Mouse (Mus musculus) fat pad, adult 2 months (tissue): ENCODE measurements at regions not wholly inside any gene's neighbourhood (a gene's known extent, or its start where the extent isn't known, plus 50 kb on each side); places are given as distances from the start of the nearest gene placed in this dataset.
"Not testable (repeated sequence)": the region's sequence is repeated elsewhere in the genome, so short reads cannot be mapped to it uniquely, and the experiment has no call there.

Experiments used
- DNase-seq: peaks from one replicate; pipeline ENCODE4 v3.0.0-alpha.2; 2011; ENCODE audit warnings: low read depth, low spot score; ENCODE audit errors: extremely low read depth

- DNase-seq = no peak
Observed at GRCm38 (mm10) chr10:117450631-117451030, 70.8 kb upstream of the Cpsf6 start.

GRCm38 (mm10) chr10:117450240-117450569 lies 70.4 kb upstream of the Cpsf6 start:
- no peak for DNase-seq

- no peak for DNase-seq
Observed at GRCm38 (mm10) chr10:117449416-117450239, 69.8 kb upstream of the Cpsf6 start.

GRCm38 (mm10) chr10:117448783-117449182 lies 69.0 kb upstream of the Cpsf6 start:
- not testable (repeated sequence) for DNase-seq

- DNase-seq = no peak
Observed at GRCm38 (mm10) chr10:117447626-117448025, 67.8 kb upstream of the Cpsf6 start.

- DNase-seq = no peak
Observed at GRCm38 (mm10) chr10:117447206-117447605, 67.4 kb upstream of the Cpsf6 start.

GRCm38 (mm10) chr10:117446776-117447175 lies 67.0 kb upstream of the Cpsf6 start:
- no peak for DNase-seq

GRCm38 (mm10) chr10:117445801-117446490 lies 66.1 kb upstream of the Cpsf6 start:
- DNase-seq = no peak

- no peak for DNase-seq
Observed at GRCm38 (mm10) chr10:117445181-117445790, 65.5 kb upstream of the Cpsf6 start.

- DNase-seq = no peak
Observed at GRCm38 (mm10) chr10:117444761-117445160, 64.9 kb upstream of the Cpsf6 start.

- no peak for DNase-seq
Observed at GRCm38 (mm10) chr10:117443426-117444350, 63.9 kb upstream of the Cpsf6 start.

- DNase-seq = no peak
Observed at GRCm38 (mm10) chr10:117441979-117442803, 62.4 kb upstream of the Cpsf6 start.

GRCm38 (mm10) chr10:117441121-117441978 lies 61.5 kb upstream of the Cpsf6 start:
- no peak for DNase-seq

GRCm38 (mm10) chr10:117440225-117440976 lies 60.6 kb upstream of the Cpsf6 start:
- DNase-seq = no peak

- DNase-seq = no peak
Observed at GRCm38 (mm10) chr10:117439206-117440110, 59.6 kb upstream of the Cpsf6 start.

- no peak for DNase-seq
Observed at GRCm38 (mm10) chr10:117438614-117439193, 58.9 kb upstream of the Cpsf6 start.

GRCm38 (mm10) chr10:117437970-117438369 lies 58.2 kb upstream of the Cpsf6 start:
- DNase-seq = no peak
